Mouse (Mus musculus): Measurements from ENCODE around the gene Matn4. TPM values are rescaled to one million over a fixed set of nuclear protein-coding genes. Genes with fewer than 3 reads are reported as not detected.

Matn4 gene
- total and polyA plus RNA-seq, 3 experiments, result 0.26 to 0.70 (median 0.43) TPM

DNA sequence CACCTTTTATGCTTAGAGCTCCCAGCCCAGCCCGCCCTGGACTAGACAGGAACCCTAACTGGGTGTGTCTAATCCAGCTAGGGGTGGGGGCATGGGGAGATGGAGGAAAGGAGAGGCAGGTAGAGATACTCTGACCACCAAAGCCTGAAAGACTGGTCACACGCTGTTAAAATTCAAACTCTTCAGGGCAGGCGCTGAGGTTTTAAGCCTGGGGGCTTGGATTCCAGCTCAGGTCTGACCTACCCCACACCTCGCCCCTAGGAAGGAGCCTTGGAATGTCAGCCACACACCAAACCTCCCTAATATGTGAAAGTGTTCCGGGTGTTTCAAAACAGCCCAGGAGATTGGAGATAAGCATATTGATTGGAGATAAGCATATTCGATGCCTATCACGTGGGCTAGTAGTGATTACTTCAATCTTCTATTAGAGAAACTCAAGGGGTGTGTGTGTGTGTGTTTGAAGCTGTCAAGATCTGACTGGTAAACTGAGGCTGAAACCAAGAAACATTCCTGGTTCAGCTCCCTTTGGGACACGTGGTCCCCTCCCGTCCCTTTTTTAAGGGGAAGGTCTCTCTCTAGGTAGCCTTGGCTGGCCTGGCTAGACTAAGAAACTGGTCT is 28.4 kb upstream of the Matn4 start:
- WGBS, result 86% methylated on average over 9 of the region's 9 CpGs
- no peaks in the 10 kb centered on the region for H3K79me2 ChIP-seq (replicated peaks; ENCODE audit: control insufficient read depth, insufficient read depth, low read length)
- no peaks in the 10 kb centered on the region for H3K27me3 ChIP-seq (ENCODE audit: control insufficient read depth, insufficient read depth, low read length)
- H3K9ac ChIP-seq (ENCODE audit: low read depth, low read length), result no peak overlapping the region
- H3K4me3 ChIP-seq, result no peak overlapping the region
- peaks cover 10% of the 10 kb centered on the region for H3K4me1 ChIP-seq (ENCODE audit: control insufficient read depth, insufficient read depth, low read length)
- H3K27ac ChIP-seq, result no peak overlapping the region; the same call in 1 of the 2 replicates
- TF ChIP-seq POLR2A (IDR thresholded peaks at IDR 0.05; ENCODE audit: insufficient read depth, low read depth, low read length) (no peak), EP300 (IDR thresholded peaks at IDR 0.05; ENCODE audit: insufficient read depth, low read depth, low read length) (no peak), CTCF (IDR thresholded peaks at IDR 0.05) (no peak)
- DNase-seq, result no peak
- intact Hi-C loops (cut with DNase I), result no loop called here
- no peaks in the 10 kb centered on the region for H3K36me3 ChIP-seq (ENCODE audit: control insufficient read depth, insufficient read depth, low read length)

DNA sequence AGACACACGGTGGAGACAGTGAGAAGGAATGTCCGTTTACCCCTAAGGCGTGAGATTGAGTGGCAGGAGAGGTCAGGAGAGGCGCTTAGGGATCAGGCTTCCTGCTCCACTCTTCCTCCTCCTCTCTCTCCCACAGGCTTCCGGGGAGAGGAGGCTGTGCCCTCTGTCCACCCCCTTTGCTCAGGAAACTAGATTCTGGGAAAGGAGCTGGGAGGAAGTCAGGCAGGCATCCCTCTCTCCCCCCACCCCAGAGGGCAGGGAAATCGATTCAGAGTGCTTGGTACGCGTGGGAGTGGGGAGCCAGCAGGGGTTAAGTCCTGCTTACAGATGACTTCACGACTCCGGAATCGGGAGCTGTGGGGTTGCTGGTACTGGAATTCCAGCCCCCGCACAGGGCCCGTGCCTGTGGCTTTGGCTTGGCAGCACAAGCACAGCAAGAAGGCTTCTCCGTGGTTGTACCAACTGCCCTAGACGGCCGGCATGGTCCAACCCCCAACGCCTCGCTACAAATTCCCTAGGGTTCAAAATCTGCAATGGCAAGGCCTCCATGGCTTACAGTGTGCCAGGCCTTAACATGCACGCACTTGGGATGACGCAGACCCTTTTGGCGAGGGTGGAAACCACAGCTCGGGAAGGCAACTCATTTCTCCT is 27.7 kb upstream of the Matn4 start:
- H3K9ac ChIP-seq (ENCODE audit: low read depth, low read length), result peak overlapping the region; percentile 10; the same call in 1 of the 2 replicates
- no peak overlapping the region for H3K4me3 ChIP-seq
- 29% methylated on average over 22 of the region's 22 CpGs for WGBS
- intact Hi-C loops (cut with DNase I), result no loop called here
- peaks cover 9% of the 10 kb centered on the region for H3K4me1 ChIP-seq (ENCODE audit: control insufficient read depth, insufficient read depth, low read length)
- no peaks in the 10 kb centered on the region for H3K79me2 ChIP-seq (replicated peaks; ENCODE audit: control insufficient read depth, insufficient read depth, low read length)
- peak in 1 of 2 experiments; percentile 56 for DNase-seq
- H3K27me3 ChIP-seq (ENCODE audit: control insufficient read depth, insufficient read depth, low read length), result no peaks in the 10 kb centered on the region
- peak overlapping the region; percentile 30 for H3K27ac ChIP-seq
- TF ChIP-seq EP300 (IDR thresholded peaks at IDR 0.05; ENCODE audit: insufficient read depth, low read depth, low read length) (no peak), CTCF (IDR thresholded peaks at IDR 0.05) (no peak), POLR2A (IDR thresholded peaks at IDR 0.05; ENCODE audit: insufficient read depth, low read depth, low read length) (no peak)
- H3K36me3 ChIP-seq (ENCODE audit: control insufficient read depth, insufficient read depth, low read length), result no peaks in the 10 kb centered on the region

- no peak overlapping the region for H3K9ac ChIP-seq (ENCODE audit: low read depth, low read length)
- DNase-seq, result no peak
- intact Hi-C loops (cut with DNase I), result no loop called here
- no peaks in the 10 kb centered on the region for H3K79me2 ChIP-seq (replicated peaks; ENCODE audit: control insufficient read depth, insufficient read depth, low read length)
- TF ChIP-seq EP300 (IDR thresholded peaks at IDR 0.05; ENCODE audit: insufficient read depth, low read depth, low read length), result no peak
- no peak for TF ChIP-seq CTCF (IDR thresholded peaks at IDR 0.05)
- TF ChIP-seq POLR2A (IDR thresholded peaks at IDR 0.05; ENCODE audit: insufficient read depth, low read depth, low read length), result no peak
- WGBS, result 76% methylated on average over 9 of the region's 9 CpGs
- peaks cover 7% of the 10 kb centered on the region for H3K4me1 ChIP-seq (ENCODE audit: control insufficient read depth, insufficient read depth, low read length)
- no peaks in the 10 kb centered on the region for H3K27me3 ChIP-seq (ENCODE audit: control insufficient read depth, insufficient read depth, low read length)
- H3K27ac ChIP-seq, result peak overlapping the region; percentile 30
- H3K4me3 ChIP-seq, result no peak overlapping the region
- no peaks in the 10 kb centered on the region for H3K36me3 ChIP-seq (ENCODE audit: control insufficient read depth, insufficient read depth, low read length)
Measured at GRCm38 (mm10) chr2:164431676-164432465, 26.9 kb upstream of the Matn4 start.

GRCm38 (mm10) chr2:164430697-164431096 is 25.7 kb upstream of the Matn4 start:
- Histone ChIP-seq H3K4me1 (ENCODE audit: control insufficient read depth, insufficient read depth, low read length) (peaks cover 7% of the 10 kb centered on the region), H3K27me3 (ENCODE audit: control insufficient read depth, insufficient read depth, low read length) (no peaks in the 10 kb centered on the region), H3K9ac (ENCODE audit: low read depth, low read length) (no peak overlapping the region), H3K79me2 (replicated peaks; ENCODE audit: control insufficient read depth, insufficient read depth, low read length) (no peaks in the 10 kb centered on the region), H3K36me3 (ENCODE audit: control insufficient read depth, insufficient read depth, low read length) (no peaks in the 10 kb centered on the region), H3K27ac (no peak overlapping the region), H3K4me3 (no peak overlapping the region)
- DNase-seq, result no peak
- 60% methylated on average over 7 of the region's 7 CpGs for WGBS
- TF ChIP-seq EP300 (IDR thresholded peaks at IDR 0.05; ENCODE audit: insufficient read depth, low read depth, low read length) (no peak), CTCF (IDR thresholded peaks at IDR 0.05) (no peak), POLR2A (IDR thresholded peaks at IDR 0.05; ENCODE audit: insufficient read depth, low read depth, low read length) (no peak)
- intact Hi-C loops (cut with DNase I), result no loop called here

GRCm38 (mm10) chr2:164429881-164430615 is 25.1 kb upstream of the Matn4 start:
- Histone ChIP-seq H3K4me1 (ENCODE audit: control insufficient read depth, insufficient read depth, low read length) (peaks cover 5% of the 10 kb centered on the region), H3K4me3 (no peak overlapping the region), H3K9ac (ENCODE audit: low read depth, low read length) (no peak overlapping the region), H3K36me3 (ENCODE audit: control insufficient read depth, insufficient read depth, low read length) (no peaks in the 10 kb centered on the region), H3K27me3 (ENCODE audit: control insufficient read depth, insufficient read depth, low read length) (no peaks in the 10 kb centered on the region), H3K27ac (no peak overlapping the region), H3K79me2 (replicated peaks; ENCODE audit: control insufficient read depth, insufficient read depth, low read length) (no peaks in the 10 kb centered on the region)
- no peak for DNase-seq
- intact Hi-C loops (cut with DNase I), result no loop called here
- WGBS, result 76% methylated on average over 15 of the region's 15 CpGs
- TF ChIP-seq CTCF (IDR thresholded peaks at IDR 0.05) (no peak), EP300 (IDR thresholded peaks at IDR 0.05; ENCODE audit: insufficient read depth, low read depth, low read length) (no peak), POLR2A (IDR thresholded peaks at IDR 0.05; ENCODE audit: insufficient read depth, low read depth, low read length) (no peak)

All from heart, adult 2 months (tissue).